Mouse (Mus musculus): ENCODE measurements around the gene Gm21627. TPM values are rescaled to one million over a fixed set of nuclear protein-coding genes. Genes with fewer than 3 reads are reported as not detected.
"Not testable (repeated sequence)": the region's sequence is repeated elsewhere in the genome, so short reads cannot be mapped to it uniquely, and the experiment has no call there.

Gene Gm21627
- total RNA-seq (2015; ENCODE audit: low replicate concordance) (not detected in 2 replicates), total RNA-seq (2017; ENCODE audit: low replicate concordance) (not detected in 2 replicates)

DNA sequence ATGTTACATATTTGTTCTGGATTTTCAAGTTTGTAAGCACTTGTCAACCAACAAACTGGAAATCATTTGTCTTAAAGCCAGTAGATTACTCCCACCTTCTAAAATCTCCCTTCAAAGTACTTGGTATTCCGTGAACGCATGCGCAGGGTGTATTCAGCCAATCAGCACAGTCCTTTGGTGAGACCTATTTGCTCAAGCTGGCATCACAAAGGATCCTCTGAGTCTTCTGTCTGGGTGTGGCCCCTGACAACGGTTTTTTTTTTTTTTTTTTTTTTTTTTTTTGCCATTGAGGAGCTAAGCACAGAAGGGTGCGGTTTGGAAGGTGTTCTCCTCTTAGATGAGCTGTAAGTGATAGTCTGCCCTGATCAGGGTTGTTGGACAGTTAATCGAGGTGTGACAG lies at the start of gene Gm21627:
Gm21627 (plus strand) TSS at position 301 of the 400 bp plus-strand sequence.
- not testable (repeated sequence) for ATAC-seq (replicated peaks; ENCODE audit: low FRiP score, poor library complexity, severe bottlenecking)

Measured in erythroid progenitor cell, adult 5-6 weeks (primary cell).